Mouse (Mus musculus) kidney, adult 2 months (tissue): Measurements from ENCODE around the gene Lmna.

Experiments used
- CTCF ChIP-seq: fragments of 200-500 bp; conservative IDR thresholded peaks from 2 replicates; pipeline ENCODE4 v1.5.1; 2011; ENCODE audit warnings: low read depth, mild to moderate bottlenecking, control low read depth, low read length, moderate library complexity, mixed read lengths; ENCODE audit not compliant: insufficient read depth, insufficient read length
- POLR2A ChIP-seq: fragments of 200-500 bp; IDR thresholded peaks from one replicate; pipeline ENCODE4 v1.6.1; 2011; ENCODE audit warnings: low read depth, low read length, control low read depth

- TF ChIP-seq POLR2A (no peak), CTCF (no peak)
Observed at GRCm38 (mm10) chr3:88553880-88554586, 44.3 kb upstream of the Lmna start.
